Mouse (Mus musculus) limb, embryonic 14.5 days (tissue): ENCODE results near the gene Purb. TPM values are rescaled to one million over a fixed set of nuclear protein-coding genes. Genes with fewer than 3 reads are reported as not detected.

ENCODE experiments used
- ATAC-seq: fragments of 200-750 bp; cut with Nextera tagmentation; 2 replicates; pipeline ENCODE4 v1.8.0; 2017; ENCODE audit warnings: low read depth, moderate number of reproducible peaks, moderate TSS enrichment; ENCODE audit not compliant: low FRiP score
- DNase-seq: peaks from one replicate; pipeline ENCODE4 v3.0.0-alpha.2; 2015; ENCODE audit warnings: low spot score
- H3K27ac ChIP-seq: fragments of 300-500 bp; sonication (generic); replicated peaks from 2 replicates; pipeline ENCODE4 v1.5.1; 2014; ENCODE audit warnings: low read depth, mild to moderate bottlenecking, low read length, moderate library complexity, mixed read lengths
- H3K27me3 ChIP-seq: fragments of 300-500 bp; sonication (generic); 2 replicates; pipeline ENCODE4 v1.6.1; 2014; ENCODE audit warnings: low read length, mixed read lengths; ENCODE audit not compliant: control insufficient read depth, insufficient read depth
- H3K36me3 ChIP-seq: fragments of 300-500 bp; sonication (generic); 2 replicates; pipeline ENCODE4 v1.6.1; 2014; ENCODE audit warnings: mild to moderate bottlenecking, low read length, moderate library complexity, mixed read lengths; ENCODE audit not compliant: control insufficient read depth, insufficient read depth
- H3K4me1 ChIP-seq: fragments of 300-500 bp; sonication (generic); 2 replicates; pipeline ENCODE4 v1.6.1; 2014; ENCODE audit warnings: antibody characterized with exemption, low read length, mixed read lengths; ENCODE audit not compliant: control insufficient read depth, insufficient read depth
- H3K4me2 ChIP-seq: fragments of 300-500 bp; sonication (generic); replicated peaks from 2 replicates; pipeline ENCODE4 v1.6.1; 2014; ENCODE audit warnings: low read depth, mild to moderate bottlenecking, low read length, moderate library complexity; ENCODE audit not compliant: severe bottlenecking
- H3K4me3 ChIP-seq: fragments of 300-500 bp; sonication (generic); replicated peaks from 2 replicates; pipeline ENCODE4 v1.5.1; 2014; ENCODE audit warnings: low read length
- H3K9ac ChIP-seq: fragments of 300-500 bp; sonication (generic); 2 replicates; pipeline ENCODE4 v1.6.1; 2014; ENCODE audit warnings: mild to moderate bottlenecking, low read depth, low read length, moderate library complexity; ENCODE audit not compliant: severe bottlenecking
- H3K9me3 ChIP-seq: fragments of 300-500 bp; sonication (generic); 2 replicates; pipeline ENCODE4 v1.6.1; 2016; ENCODE audit warnings: low read length; ENCODE audit not compliant: control insufficient read depth
- POLR2A ChIP-seq: fragments of 200-500 bp; IDR thresholded peaks from 2 replicates; pipeline ENCODE4 v1.8.0; 2012; ENCODE audit warnings: inconsistent platforms, mild to moderate bottlenecking, moderate library complexity, borderline replicate concordance; ENCODE audit not compliant: insufficient read depth, insufficient read length; ENCODE audit errors: extremely low read depth
- WGBS: fragments of 180-500 bp; shearing (Covaris S2); extraction: QIAGEN DNeasy Blood & Tissue Kit; methylation state at CpG from one replicate; pipeline ENCODE4 v1.1.7; 2014; 5-methylcytosine and 5-hydroxymethylcytosine counted together
- polyA plus RNA-seq, 2 experiments: library from polyadenylated mRNA; depleted of rRNA in 1 of 2; stranded (reverse) in 1 of 2; unstranded in 1 of 2; fragments of >200 nt; fragmentation: Nextera tagmentation in 1 of 2; extraction: Ambion mirVana in 1 of 2; gene quantifications; 2 replicates each; pipeline versions ENCODE4 v1.2.1 to v1.2.3; 2012 to 2014

Purb gene
- polyA plus RNA-seq, 2 experiments = 20.9 to 27.1 TPM

GRCm38 (mm10) chr11:6484244-6484959 is 8.7 kb upstream of the Purb start:
- no peak for TF ChIP-seq POLR2A
- Histone ChIP-seq H3K27ac (no peak overlapping the region), H3K9ac (no peak overlapping the region), H3K4me3 (no peak overlapping the region), H3K4me2 (no peak overlapping the region), H3K4me1 (no peaks in the 10 kb centered on the region), H3K36me3 (no peaks in the 10 kb centered on the region), H3K9me3 (no peaks in the 10 kb centered on the region), H3K27me3 (no peaks in the 10 kb centered on the region)
- DNase-seq = no peak
- no peak for ATAC-seq
- WGBS = 57% methylated on average over 3 of the region's 3 CpGs

DNA sequence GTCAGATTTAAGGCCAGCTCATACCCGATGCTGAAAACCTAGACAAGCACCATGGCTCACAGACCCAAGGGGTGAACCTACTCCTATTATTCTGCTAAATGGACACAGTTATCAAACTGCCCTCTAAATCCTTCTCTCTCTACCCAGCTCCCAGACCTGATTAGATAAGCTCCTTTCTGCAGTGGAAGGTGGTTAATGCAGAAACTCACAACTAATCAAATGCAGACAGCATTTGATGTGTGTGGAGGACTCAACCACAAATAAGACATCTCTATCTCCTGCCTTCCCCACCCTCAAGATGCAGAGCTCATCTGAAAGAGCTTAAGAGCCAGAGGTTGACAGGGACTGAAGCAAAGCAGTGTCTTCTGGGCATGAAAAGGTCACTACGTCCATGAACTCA is 7.4 kb upstream of the Purb start:
- ATAC-seq = no peak
- no peak overlapping the region for H3K27ac ChIP-seq
- no peak overlapping the region for H3K9ac ChIP-seq
- H3K4me2 ChIP-seq = no peak overlapping the region
- no peaks in the 10 kb centered on the region for H3K9me3 ChIP-seq
- no peaks in the 10 kb centered on the region for H3K27me3 ChIP-seq
- no peaks in the 10 kb centered on the region for H3K36me3 ChIP-seq
- no peak for TF ChIP-seq POLR2A
- WGBS = 85% methylated on average over 2 of the region's 2 CpGs
- no peaks in the 10 kb centered on the region for H3K4me1 ChIP-seq
- DNase-seq = no peak
- H3K4me3 ChIP-seq = no peak overlapping the region

DNA sequence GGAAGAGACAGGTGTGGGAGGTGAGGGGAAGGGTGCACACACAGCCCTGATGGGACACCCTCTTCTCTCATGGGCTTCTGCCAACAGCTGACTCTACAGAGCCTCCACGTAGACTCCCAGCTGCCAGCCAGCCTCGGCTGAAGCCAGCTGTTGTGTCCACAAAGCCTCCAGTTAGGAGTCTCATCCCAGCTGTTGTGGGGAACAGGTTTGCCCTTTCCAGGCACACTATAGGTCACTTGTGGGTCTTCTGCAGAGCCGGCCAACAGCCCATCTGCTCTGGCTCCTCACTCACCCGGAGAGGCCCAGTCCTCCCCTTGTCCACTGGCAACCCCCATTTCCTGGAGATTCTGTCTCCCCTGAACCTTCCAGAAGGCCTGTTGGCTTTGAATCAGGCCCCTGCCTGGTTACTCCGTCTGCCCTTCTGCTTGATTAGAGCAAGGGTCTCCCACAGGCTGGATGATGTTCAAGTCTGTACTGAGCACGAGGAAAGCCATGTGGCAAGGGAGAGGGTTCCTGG is 6.0 kb upstream of the Purb start:
- DNase-seq (peak; percentile 61), ATAC-seq (peak; percentile 78)
- Histone ChIP-seq H3K36me3 (no peaks in the 10 kb centered on the region), H3K4me1 (no peaks in the 10 kb centered on the region), H3K4me3 (no peak overlapping the region), H3K27me3 (no peaks in the 10 kb centered on the region), H3K4me2 (no peak overlapping the region), H3K9ac (no peak overlapping the region), H3K9me3 (no peaks in the 10 kb centered on the region), H3K27ac (no peak overlapping the region)
- no peak for TF ChIP-seq POLR2A
- WGBS = 70% methylated on average over 6 of the region's 6 CpGs

GRCm38 (mm10) chr11:6480681-6481405 is 5.1 kb upstream of the Purb start:
- Histone ChIP-seq H3K4me1 (no peaks in the 10 kb centered on the region), H3K9me3 (no peaks in the 10 kb centered on the region), H3K9ac (no peak overlapping the region), H3K36me3 (no peaks in the 10 kb centered on the region), H3K4me2 (no peak overlapping the region), H3K27me3 (no peaks in the 10 kb centered on the region), H3K4me3 (no peak overlapping the region), H3K27ac (no peak overlapping the region)
- 75% methylated on average over 13 of the region's 13 CpGs for WGBS
- DNase-seq = peak; percentile 40
- no peak for TF ChIP-seq POLR2A
- peak; percentile 38; the same call in 1 of the 2 replicates for ATAC-seq

GRCm38 (mm10) chr11:6480191-6480590 is 4.5 kb upstream of the Purb start:
- H3K9ac ChIP-seq = no peak overlapping the region
- ATAC-seq (no peak), DNase-seq (no peak)
- H3K27me3 ChIP-seq = no peaks in the 10 kb centered on the region
- no peaks in the 10 kb centered on the region for H3K4me1 ChIP-seq
- WGBS = 69% methylated on average over 7 of the region's 7 CpGs
- TF ChIP-seq POLR2A = no peak
- H3K4me2 ChIP-seq = no peak overlapping the region
- no peak overlapping the region for H3K27ac ChIP-seq
- no peak overlapping the region for H3K4me3 ChIP-seq
- H3K9me3 ChIP-seq = no peaks in the 10 kb centered on the region
- no peaks in the 10 kb centered on the region for H3K36me3 ChIP-seq
